Mouse (Mus musculus) brain, embryonic 14.5 days (tissue): ENCODE measurements around the gene Pkn2. TPM values are rescaled to one million over a fixed set of nuclear protein-coding genes. Genes with fewer than 3 reads are reported as not detected.

ENCODE experiments used
- DNase-seq: peaks from one replicate; pipeline ENCODE4 v3.0.0-alpha.2; 2011; ENCODE audit warnings: low read depth
- CTCF ChIP-seq: fragments of 200-500 bp; IDR thresholded peaks from 2 replicates; pipeline ENCODE4 v1.5.1; 2012; ENCODE audit warnings: inconsistent platforms, mild to moderate bottlenecking, moderate library complexity, borderline replicate concordance; ENCODE audit not compliant: insufficient read depth, insufficient read length; ENCODE audit errors: extremely low read depth
- POLR2A ChIP-seq: fragments of 200-500 bp; IDR thresholded peaks from 2 replicates; pipeline ENCODE4 v1.6.1; 2012; ENCODE audit warnings: mild to moderate bottlenecking, inconsistent platforms, borderline replicate concordance; ENCODE audit not compliant: poor library complexity, insufficient read depth, insufficient read length, severe bottlenecking; ENCODE audit errors: extremely low read depth
- polyA plus RNA-seq: library from polyadenylated mRNA; depleted of rRNA; stranded (reverse); fragments of >200 nt; gene quantifications from 2 replicates; pipeline ENCODE4 v1.2.3, GENCODE M21; 2012; rRNA removed

Gene Pkn2
- polyA plus RNA-seq, 1 experiment = 19.6 TPM

- TF ChIP-seq POLR2A (no peak), CTCF (no peak)
- no peak for DNase-seq
These were observed 124.0 kb downstream of the Pkn2 start for GRCm38 (mm10) chr3:142757841-142758240.

- peak; percentile 58 for DNase-seq
- no peak for TF ChIP-seq CTCF
- no peak for TF ChIP-seq POLR2A
These were observed 126.5 kb downstream of the Pkn2 start for GRCm38 (mm10) chr3:142755132-142755867.

- no peak for DNase-seq
- TF ChIP-seq POLR2A (no peak), CTCF (no peak)
These were observed 132.7 kb downstream of the Pkn2 start for GRCm38 (mm10) chr3:142749131-142749530.

GRCm38 (mm10) chr3:142747673-142748072 is 134.1 kb downstream of the Pkn2 start:
- no peak for DNase-seq
- TF ChIP-seq POLR2A = no peak

GRCm38 (mm10) chr3:142745076-142745475 is 136.7 kb downstream of the Pkn2 start:
- TF ChIP-seq POLR2A (no peak), CTCF (no peak)
- no peak for DNase-seq

GRCm38 (mm10) chr3:142743973-142744898 is 137.6 kb downstream of the Pkn2 start:
- peak; percentile 88 for DNase-seq
- peak; percentile 77; the same call in 1 of the 2 replicates for TF ChIP-seq CTCF
- no peak for TF ChIP-seq POLR2A

Other genes starting within 250 kb of the Pkn2 start
- gene Kyat3, start 181.0 kb downstream of the Pkn2 start, polyA plus RNA-seq = 3.2 and 3.6 TPM in 2 replicates
- gene Gtf2b, start 117.0 kb downstream of the Pkn2 start, polyA plus RNA-seq = 58.3 and 69.3 TPM in 2 replicates